Mouse (Mus musculus): Measurements from ENCODE around the gene Smyd3. TPM values are rescaled to one million over a fixed set of nuclear protein-coding genes. Genes with fewer than 3 reads are reported as not detected.

The Smyd3 gene
- polyA plus RNA-seq, 1 experiment from 2014 or later = 24.0 TPM

DNA sequence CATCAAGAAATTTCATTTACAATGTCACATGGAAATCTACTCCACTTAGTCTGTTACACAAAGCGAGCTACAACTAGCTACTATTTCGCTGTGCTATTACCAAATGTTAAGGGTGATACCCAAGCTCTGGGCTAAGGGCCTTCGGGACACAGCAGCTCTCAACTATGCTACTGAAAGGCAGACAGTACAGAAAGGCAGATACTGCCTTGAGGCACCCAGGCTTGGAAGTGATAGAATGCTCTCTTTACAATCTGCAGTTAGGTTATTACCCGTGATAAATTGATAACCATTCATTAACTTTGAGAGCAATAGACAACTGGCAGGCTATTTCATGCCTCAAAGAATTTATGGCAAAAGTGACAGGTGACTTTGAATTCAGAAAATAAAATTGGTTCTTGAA, 37.0 kb downstream of the Smyd3 start:
- no peaks in the 10 kb centered on the region for H3K36me3 ChIP-seq (ENCODE audit: control insufficient read depth, insufficient read depth, low read length)
- 62% methylated on average over 4 of the region's 4 CpGs for WGBS
- no peak overlapping the region for H3K9ac ChIP-seq (replicated peaks; ENCODE audit: low read depth, low read length)
- no peaks in the 10 kb centered on the region for H3K27me3 ChIP-seq (ENCODE audit: control insufficient read depth, insufficient read depth, low read length)
- H3K4me1 ChIP-seq (ENCODE audit: control insufficient read depth, insufficient read depth, low read length) = 0 out of 2 replicates have a peak, but pooled peaks cover 3% of the 10 kb centered on the region
- no peak overlapping the region for H3K4me3 ChIP-seq (ENCODE audit: low read depth, low read length)
- H3K9me3 ChIP-seq (ENCODE audit: control insufficient read depth, low read depth, low read length) = no peaks in the 10 kb centered on the region
- no peak overlapping the region for H3K4me2 ChIP-seq (replicated peaks; ENCODE audit: low read depth, low read length)
- no peak overlapping the region for H3K27ac ChIP-seq (ENCODE audit: low read length)
- no peak for ATAC-seq (ENCODE audit: insufficient number of reproducible peaks, insufficient read depth, low FRiP score, low read depth)

DNA sequence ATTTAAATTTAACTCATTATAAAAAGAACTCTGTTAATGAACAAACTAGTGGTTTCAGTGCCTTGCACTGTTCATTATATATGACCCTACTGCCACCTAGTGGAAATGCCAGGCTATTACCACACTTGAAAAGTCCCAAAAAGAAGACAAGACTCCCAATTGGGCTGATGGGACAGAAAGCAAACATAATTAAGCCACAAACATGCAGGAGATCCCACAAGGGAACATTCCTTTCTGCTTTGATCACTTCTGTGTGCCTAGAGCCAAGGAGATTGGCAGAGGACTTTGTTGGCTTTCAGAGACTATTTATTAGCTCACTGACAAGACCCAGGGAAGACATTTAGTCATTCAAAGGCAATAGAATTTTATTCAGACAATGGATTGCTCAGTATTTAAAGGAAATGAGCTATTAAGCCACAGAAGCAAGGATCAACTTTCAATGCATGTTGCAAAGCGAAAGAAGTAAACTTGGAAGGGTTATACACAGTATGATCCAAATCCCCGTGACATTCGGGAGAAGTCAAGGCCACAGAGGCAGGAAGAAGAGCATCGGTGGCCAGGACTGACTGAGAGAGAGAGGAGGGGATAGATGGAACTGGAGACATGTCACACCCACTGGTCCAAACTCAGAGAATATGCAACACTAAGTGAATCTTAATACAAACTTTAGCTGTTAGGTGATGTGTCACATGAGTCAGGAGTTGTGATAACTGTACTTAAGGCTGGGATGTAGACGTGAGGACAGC, 40.5 kb downstream of the Smyd3 start:
- Histone ChIP-seq H3K9me3 (ENCODE audit: control insufficient read depth, low read depth, low read length) (peaks cover 8% of the 10 kb centered on the region; the same call in 1 of the 2 replicates), H3K27me3 (ENCODE audit: control insufficient read depth, insufficient read depth, low read length) (no peaks in the 10 kb centered on the region), H3K9ac (replicated peaks; ENCODE audit: low read depth, low read length) (no peak overlapping the region), H3K27ac (ENCODE audit: low read length) (no peak overlapping the region), H3K4me2 (replicated peaks; ENCODE audit: low read depth, low read length) (no peak overlapping the region), H3K36me3 (ENCODE audit: control insufficient read depth, insufficient read depth, low read length) (no peaks in the 10 kb centered on the region), H3K4me3 (ENCODE audit: low read depth, low read length) (no peak overlapping the region), H3K4me1 (ENCODE audit: control insufficient read depth, insufficient read depth, low read length) (no peaks in the 10 kb centered on the region)
- 76% methylated on average over 5 of the region's 5 CpGs for WGBS
- peak; percentile 53; the same call in 1 of the 2 replicates for ATAC-seq (ENCODE audit: insufficient number of reproducible peaks, insufficient read depth, low FRiP score, low read depth)

DNA sequence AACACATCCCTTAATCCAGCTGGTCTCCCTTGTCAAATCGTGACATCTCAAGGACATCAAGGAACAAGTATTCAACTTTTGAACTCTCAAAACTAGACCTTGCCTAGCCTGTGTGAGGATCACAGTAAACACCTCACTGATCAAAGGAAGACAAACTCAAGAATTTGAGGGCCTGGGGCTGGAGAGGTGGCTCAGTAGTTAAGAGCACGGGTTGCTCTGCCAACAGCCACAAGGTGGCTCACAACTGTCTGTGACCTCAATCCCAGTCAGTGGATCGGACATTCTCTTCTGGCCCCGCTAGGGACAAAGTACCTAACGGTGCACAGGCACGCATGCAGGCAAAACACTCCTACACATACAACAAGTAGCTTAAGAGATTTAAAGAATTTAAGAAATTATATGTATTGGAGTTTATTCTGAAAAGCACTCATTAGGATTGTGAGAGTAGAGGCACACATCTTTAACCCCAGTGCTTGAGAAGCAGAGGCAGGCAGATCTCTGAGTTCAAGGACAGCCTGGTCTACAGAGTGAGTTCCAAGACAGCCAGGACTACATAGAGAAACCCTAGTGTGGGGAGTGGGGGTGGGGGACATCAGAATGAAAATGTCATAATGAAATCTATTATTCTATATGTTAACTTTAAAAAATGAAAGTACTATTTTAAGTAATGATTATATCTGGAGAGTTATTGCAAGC, 41.2 kb downstream of the Smyd3 start:
- Histone ChIP-seq H3K4me3 (ENCODE audit: low read depth, low read length) (no peak overlapping the region), H3K27me3 (ENCODE audit: control insufficient read depth, insufficient read depth, low read length) (no peaks in the 10 kb centered on the region), H3K9ac (replicated peaks; ENCODE audit: low read depth, low read length) (no peak overlapping the region), H3K4me2 (replicated peaks; ENCODE audit: low read depth, low read length) (no peak overlapping the region), H3K4me1 (ENCODE audit: control insufficient read depth, insufficient read depth, low read length) (no peaks in the 10 kb centered on the region), H3K9me3 (ENCODE audit: control insufficient read depth, low read depth, low read length) (peaks cover 10% of the 10 kb centered on the region; the same call in 1 of the 2 replicates), H3K27ac (ENCODE audit: low read length) (no peak overlapping the region), H3K36me3 (ENCODE audit: control insufficient read depth, insufficient read depth, low read length) (no peaks in the 10 kb centered on the region)
- 56% methylated on average over 6 of the region's 6 CpGs for WGBS
- ATAC-seq (ENCODE audit: insufficient number of reproducible peaks, insufficient read depth, low FRiP score, low read depth) = no peak

DNA sequence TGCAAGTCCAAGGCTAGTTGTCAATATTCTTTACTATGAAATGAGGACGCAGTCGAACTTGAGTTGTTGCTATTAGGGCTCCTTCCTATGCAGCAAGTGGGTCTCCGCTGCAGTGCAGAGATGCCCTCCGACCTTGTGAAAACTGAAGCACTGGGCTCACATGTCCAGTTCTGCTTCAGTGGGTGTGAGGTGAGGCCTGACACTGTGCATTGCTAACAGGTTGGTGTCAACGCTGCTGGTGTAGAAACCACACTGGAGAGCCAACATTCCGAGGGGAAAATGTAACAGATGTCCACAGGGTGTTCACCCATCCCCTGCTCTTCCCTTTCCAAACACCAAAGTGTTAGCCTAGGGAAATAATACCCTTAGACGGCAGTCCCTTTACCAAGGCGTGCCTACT, 43.1 kb downstream of the Smyd3 start:
- no peak overlapping the region for H3K27ac ChIP-seq (ENCODE audit: low read length)
- WGBS = 81% methylated on average over 8 of the region's 8 CpGs
- ATAC-seq (ENCODE audit: insufficient number of reproducible peaks, insufficient read depth, low FRiP score, low read depth) = no peak
- H3K4me2 ChIP-seq (replicated peaks; ENCODE audit: low read depth, low read length) = no peak overlapping the region
- H3K9me3 ChIP-seq (ENCODE audit: control insufficient read depth, low read depth, low read length) = peaks cover 10% of the 10 kb centered on the region; the same call in 1 of the 2 replicates
- no peaks in the 10 kb centered on the region for H3K36me3 ChIP-seq (ENCODE audit: control insufficient read depth, insufficient read depth, low read length)
- H3K27me3 ChIP-seq (ENCODE audit: control insufficient read depth, insufficient read depth, low read length) = no peaks in the 10 kb centered on the region
- H3K4me1 ChIP-seq (ENCODE audit: control insufficient read depth, insufficient read depth, low read length) = no peaks in the 10 kb centered on the region
- H3K9ac ChIP-seq (replicated peaks; ENCODE audit: low read depth, low read length) = no peak overlapping the region
- H3K4me3 ChIP-seq (ENCODE audit: low read depth, low read length) = no peak overlapping the region

DNA sequence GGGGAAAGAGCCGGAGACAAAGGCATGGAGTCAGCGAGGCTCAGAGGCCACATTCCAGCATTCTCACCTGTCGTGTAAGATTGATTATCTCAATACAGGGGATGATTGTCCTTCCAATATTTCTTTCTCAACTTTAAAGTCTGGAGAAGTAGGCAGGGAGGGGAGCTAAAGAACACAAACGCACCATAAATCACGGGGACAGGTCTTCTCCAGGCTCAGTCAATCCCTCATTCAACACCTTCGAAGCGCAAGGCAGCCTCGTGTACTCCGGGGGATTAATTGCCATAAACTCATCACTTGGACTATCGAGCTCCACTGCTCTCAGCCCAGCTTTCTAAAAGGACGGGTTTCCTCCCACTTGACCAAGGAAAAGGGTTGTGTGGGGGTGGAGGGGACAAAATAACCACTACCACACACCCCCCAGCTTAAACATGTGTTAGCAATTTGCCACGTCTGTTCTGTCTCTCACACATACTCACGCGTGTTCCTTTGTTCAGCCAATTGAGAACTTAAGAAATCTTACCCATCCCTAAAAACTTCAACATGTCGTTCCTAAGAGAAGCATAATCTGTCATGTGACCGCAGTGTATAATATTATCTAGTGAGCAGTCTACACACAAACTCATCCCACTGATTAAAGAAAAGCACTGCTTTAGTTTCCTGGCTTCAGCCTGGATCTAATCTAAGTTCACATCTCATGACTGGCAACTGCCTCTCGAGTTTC, 43.8 kb downstream of the Smyd3 start:
- H3K9me3 ChIP-seq (ENCODE audit: control insufficient read depth, low read depth, low read length) = peaks cover 10% of the 10 kb centered on the region; the same call in 1 of the 2 replicates
- no peak for ATAC-seq (ENCODE audit: insufficient number of reproducible peaks, insufficient read depth, low FRiP score, low read depth)
- WGBS = 41% methylated on average over 17 of the region's 17 CpGs
- no peak overlapping the region for H3K4me3 ChIP-seq (ENCODE audit: low read depth, low read length)
- no peak overlapping the region for H3K27ac ChIP-seq (ENCODE audit: low read length)
- no peaks in the 10 kb centered on the region for H3K27me3 ChIP-seq (ENCODE audit: control insufficient read depth, insufficient read depth, low read length)
- no peaks in the 10 kb centered on the region for H3K36me3 ChIP-seq (ENCODE audit: control insufficient read depth, insufficient read depth, low read length)
- H3K9ac ChIP-seq (replicated peaks; ENCODE audit: low read depth, low read length) = no peak overlapping the region
- H3K4me1 ChIP-seq (ENCODE audit: control insufficient read depth, insufficient read depth, low read length) = no peaks in the 10 kb centered on the region
- H3K4me2 ChIP-seq (replicated peaks; ENCODE audit: low read depth, low read length) = no peak overlapping the region

DNA sequence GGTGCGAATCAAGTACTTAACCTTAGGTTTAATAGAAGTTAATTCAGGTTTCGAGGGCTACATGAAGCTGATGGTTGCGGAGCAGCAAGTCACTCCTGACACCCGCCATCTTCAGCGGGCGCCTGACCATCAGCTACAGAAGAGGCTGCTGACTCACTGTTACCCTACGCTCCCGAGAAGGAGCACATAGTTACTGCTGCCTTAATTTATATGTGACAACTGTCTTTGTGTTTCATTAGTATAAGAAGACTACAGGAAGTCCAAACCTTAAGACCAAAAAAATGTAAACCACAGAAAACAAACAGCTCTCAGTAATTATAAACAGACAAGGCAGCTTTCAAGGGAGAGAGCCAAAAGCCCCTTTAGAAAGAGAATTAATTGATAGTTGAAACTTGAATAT, 49.9 kb downstream of the Smyd3 start:
- H3K4me1 ChIP-seq (ENCODE audit: control insufficient read depth, insufficient read depth, low read length) = no peaks in the 10 kb centered on the region
- H3K27ac ChIP-seq (ENCODE audit: low read length) = no peak overlapping the region
- H3K4me3 ChIP-seq (ENCODE audit: low read depth, low read length) = no peak overlapping the region
- no peaks in the 10 kb centered on the region for H3K36me3 ChIP-seq (ENCODE audit: control insufficient read depth, insufficient read depth, low read length)
- H3K4me2 ChIP-seq (replicated peaks; ENCODE audit: low read depth, low read length) = no peak overlapping the region
- no peak for ATAC-seq (ENCODE audit: insufficient number of reproducible peaks, insufficient read depth, low FRiP score, low read depth)
- peaks cover 9% of the 10 kb centered on the region; the same call in 1 of the 2 replicates for H3K9me3 ChIP-seq (ENCODE audit: control insufficient read depth, low read depth, low read length)
- no peaks in the 10 kb centered on the region for H3K27me3 ChIP-seq (ENCODE audit: control insufficient read depth, insufficient read depth, low read length)
- 81% methylated on average over 8 of the region's 8 CpGs for WGBS
- H3K9ac ChIP-seq (replicated peaks; ENCODE audit: low read depth, low read length) = no peak overlapping the region

DNA sequence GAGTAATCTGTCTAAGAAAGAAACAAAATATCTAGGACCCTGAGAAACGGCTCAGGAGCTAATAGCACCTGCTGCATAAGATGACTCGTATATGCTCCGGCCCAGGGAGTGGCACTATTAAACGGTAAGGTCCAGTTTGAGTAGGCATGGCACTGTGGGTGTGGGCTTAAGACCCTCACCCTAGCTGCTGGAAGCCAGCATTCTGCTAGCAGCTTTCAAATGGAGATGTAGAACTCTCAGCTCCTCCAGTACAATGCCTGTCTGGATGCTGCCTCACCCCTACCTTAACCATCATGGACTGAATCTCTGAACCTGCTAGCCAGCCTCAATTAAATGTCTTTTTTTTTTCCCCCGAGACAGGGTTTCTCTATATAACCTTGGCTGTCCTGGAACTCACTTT, 55.5 kb downstream of the Smyd3 start:
- Histone ChIP-seq H3K9ac (replicated peaks; ENCODE audit: low read depth, low read length) (no peak overlapping the region), H3K27ac (ENCODE audit: low read length) (no peak overlapping the region), H3K4me2 (replicated peaks; ENCODE audit: low read depth, low read length) (no peak overlapping the region), H3K9me3 (ENCODE audit: control insufficient read depth, low read depth, low read length) (no peaks in the 10 kb centered on the region), H3K36me3 (ENCODE audit: control insufficient read depth, insufficient read depth, low read length) (no peaks in the 10 kb centered on the region), H3K4me1 (ENCODE audit: control insufficient read depth, insufficient read depth, low read length) (peaks cover 18% of the 10 kb centered on the region), H3K4me3 (ENCODE audit: low read depth, low read length) (no peak overlapping the region), H3K27me3 (ENCODE audit: control insufficient read depth, insufficient read depth, low read length) (no peaks in the 10 kb centered on the region)
- no peak for ATAC-seq (ENCODE audit: insufficient number of reproducible peaks, insufficient read depth, low FRiP score, low read depth)
- 82% methylated on average over 5 of the region's 5 CpGs for WGBS

DNA sequence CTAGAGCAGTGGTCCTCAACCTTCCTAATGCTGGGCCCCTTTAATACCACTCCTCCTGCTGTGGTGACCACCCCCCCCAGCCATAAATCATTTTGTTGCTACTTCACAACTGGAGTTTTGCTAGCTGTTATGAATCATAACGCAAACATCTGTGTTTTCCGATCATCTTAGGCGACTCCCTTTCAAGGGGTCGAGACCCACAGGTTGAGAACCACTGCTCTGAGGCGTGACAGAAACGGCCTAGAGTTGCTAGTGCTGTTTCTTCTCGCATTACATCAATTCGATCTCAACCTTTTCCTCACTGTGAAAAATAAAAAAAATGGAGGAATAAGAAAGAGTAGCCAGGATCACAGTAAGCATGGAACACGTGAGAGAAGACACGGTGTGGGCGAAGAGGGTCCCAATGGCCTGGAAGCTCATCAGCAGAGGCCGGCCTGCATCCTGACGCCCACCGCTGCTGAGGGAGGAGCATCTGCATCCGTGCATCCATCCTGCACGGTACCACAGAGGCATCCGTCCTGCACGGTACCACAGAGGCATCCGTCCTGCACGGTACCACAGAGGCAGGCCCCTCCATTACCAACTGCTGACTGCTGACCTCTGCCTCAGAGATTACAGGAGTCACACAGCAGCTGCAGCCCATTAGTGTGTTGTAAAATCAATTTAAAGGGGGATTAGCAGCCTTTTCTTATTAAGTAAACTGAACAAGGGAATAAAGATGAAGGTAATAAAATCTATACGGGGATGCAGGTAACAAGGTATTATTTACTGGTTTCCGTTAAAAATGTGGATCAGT, 56.6 kb downstream of the Smyd3 start:
- no peak overlapping the region for H3K27ac ChIP-seq (ENCODE audit: low read length)
- WGBS = 55% methylated on average over 22 of the region's 22 CpGs
- H3K4me1 ChIP-seq (ENCODE audit: control insufficient read depth, insufficient read depth, low read length) = peaks cover 22% of the 10 kb centered on the region
- H3K9me3 ChIP-seq (ENCODE audit: control insufficient read depth, low read depth, low read length) = no peaks in the 10 kb centered on the region
- no peaks in the 10 kb centered on the region for H3K27me3 ChIP-seq (ENCODE audit: control insufficient read depth, insufficient read depth, low read length)
- H3K4me2 ChIP-seq (replicated peaks; ENCODE audit: low read depth, low read length) = no peak overlapping the region
- H3K4me3 ChIP-seq (ENCODE audit: low read depth, low read length) = no peak overlapping the region
- H3K9ac ChIP-seq (replicated peaks; ENCODE audit: low read depth, low read length) = no peak overlapping the region
- no peak for ATAC-seq (ENCODE audit: insufficient number of reproducible peaks, insufficient read depth, low FRiP score, low read depth)
- no peaks in the 10 kb centered on the region for H3K36me3 ChIP-seq (ENCODE audit: control insufficient read depth, insufficient read depth, low read length)

Data from stomach, embryonic 14.5 days (tissue).